Mouse (Mus musculus) intestine, embryonic 16.5 days (tissue): Measurements from ENCODE around the gene Dennd6a. TPM values are rescaled to one million over a fixed set of nuclear protein-coding genes. Genes with fewer than 3 reads are reported as not detected.
"Not testable (repeated sequence)": the region's sequence is repeated elsewhere in the genome, so short reads cannot be mapped to it uniquely, and the experiment has no call there.

Experiments
- ATAC-seq: fragments of 200-750 bp; cut with Nextera tagmentation; 2 replicates; pipeline ENCODE4 v1.8.0; 2017; ENCODE audit warnings: moderate TSS enrichment, moderate library complexity
- H3K27ac ChIP-seq: fragments of 300-500 bp; sonication (generic); 2 replicates; pipeline ENCODE4 v1.5.1; 2014; ENCODE audit warnings: mild to moderate bottlenecking, low read length
- H3K27me3 ChIP-seq: fragments of 300-500 bp; sonication (generic); replicated peaks from 2 replicates; pipeline ENCODE4 v1.6.1; 2014; ENCODE audit warnings: low read length, control low read depth, mixed read lengths; ENCODE audit not compliant: control insufficient read depth, insufficient read depth
- H3K36me3 ChIP-seq: fragments of 300-500 bp; sonication (generic); 2 replicates; pipeline ENCODE4 v1.6.1; 2014; ENCODE audit warnings: low read length, control low read depth; ENCODE audit not compliant: control insufficient read depth, insufficient read depth
- H3K4me1 ChIP-seq: fragments of 300-500 bp; sonication (generic); 2 replicates; pipeline ENCODE4 v1.6.1; 2014; ENCODE audit warnings: low read length, control low read depth, mixed read lengths; ENCODE audit not compliant: control insufficient read depth, insufficient read depth
- H3K4me2 ChIP-seq: fragments of 300-500 bp; sonication (generic); 2 replicates; pipeline ENCODE4 v1.6.1; 2014; ENCODE audit warnings: low read depth, low read length, control low read depth
- H3K4me3 ChIP-seq: fragments of 300-500 bp; sonication (generic); 2 replicates; pipeline ENCODE4 v1.5.1; 2014; ENCODE audit warnings: mild to moderate bottlenecking, low read length
- H3K9ac ChIP-seq: fragments of 300-500 bp; sonication (generic); 2 replicates; pipeline ENCODE4 v1.6.1; 2014; ENCODE audit warnings: low read depth, low read length
- H3K9me3 ChIP-seq: fragments of 300-500 bp; sonication (generic); 2 replicates; pipeline ENCODE4 v1.6.1; 2016; ENCODE audit warnings: low read length, control low read depth; ENCODE audit not compliant: control insufficient read depth
- WGBS: fragments of 180-500 bp; shearing (Covaris S2); extraction: QIAGEN DNeasy Blood & Tissue Kit; methylation state at CpG from one replicate; pipeline ENCODE4 v1.1.7; 2014; 5-methylcytosine and 5-hydroxymethylcytosine counted together
- polyA plus RNA-seq: library from polyadenylated mRNA; unstranded; fragments of >200 nt; fragmentation: Nextera tagmentation; extraction: Ambion mirVana; gene quantifications from 2 replicates; pipeline ENCODE4 v1.2.1, GENCODE M21; 2015

Dennd6a gene
- polyA plus RNA-seq: 21.6 and 22.9 TPM in 2 replicates

DNA sequence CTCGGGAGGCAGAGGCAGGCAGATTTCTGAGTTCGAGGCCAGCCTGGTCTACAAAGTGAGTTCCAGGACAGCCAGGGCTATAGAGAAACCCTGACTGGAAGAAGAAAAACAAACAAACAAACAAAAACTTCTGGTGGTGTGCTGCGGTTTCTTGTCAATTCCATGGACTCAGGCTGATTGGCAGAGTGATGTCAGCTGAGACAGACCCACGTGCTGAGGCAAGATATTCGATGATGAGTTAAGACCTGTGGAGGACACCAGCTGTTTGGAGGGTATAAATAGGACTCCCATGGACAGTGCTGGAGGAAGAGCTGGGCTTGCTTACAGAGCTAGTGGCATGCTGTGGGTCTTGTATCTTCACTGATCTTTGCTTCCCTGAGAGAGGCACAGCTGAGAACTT lies at the start of gene Dennd6a:
Gene Dennd6a (plus strand): TSS at position 301 of the 400 bp plus-strand sequence.
- WGBS: 82% methylated on average over 5 of the region's 5 CpGs
- ATAC-seq: not testable (repeated sequence)

DNA sequence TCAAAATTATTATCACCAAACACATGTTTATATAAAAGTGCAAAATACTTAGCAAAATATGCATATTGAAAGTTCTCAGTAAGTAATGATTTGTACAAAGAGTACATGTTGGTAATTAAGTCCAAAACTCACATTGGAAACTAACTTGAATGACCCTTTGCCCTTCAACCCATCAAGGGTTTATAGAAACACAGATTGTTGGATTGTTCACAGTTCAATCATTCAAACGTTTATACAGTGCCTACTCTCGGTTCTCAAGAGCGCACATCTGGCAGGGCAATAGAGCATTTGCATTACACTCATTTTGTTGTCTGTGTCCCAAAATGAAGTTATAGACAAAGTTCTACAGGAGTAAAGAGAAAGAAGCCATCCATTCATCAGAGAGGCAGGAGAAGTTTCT lies 47.7 kb upstream of the Dennd6a start:
- H3K9me3 ChIP-seq: no peaks in the 10 kb centered on the region
- H3K9ac ChIP-seq: no peak overlapping the region
- H3K27me3 ChIP-seq: no peaks in the 10 kb centered on the region
- no peak overlapping the region for H3K4me2 ChIP-seq
- WGBS: 39% methylated on average over 3 of the region's 3 CpGs
- ATAC-seq: no peak
- no peaks in the 10 kb centered on the region for H3K36me3 ChIP-seq
- no peak overlapping the region for H3K27ac ChIP-seq
- H3K4me1 ChIP-seq: peaks cover 19% of the 10 kb centered on the region
- H3K4me3 ChIP-seq: no peak overlapping the region

More for the DNA sequence above, at the start of gene Dennd6a:
- H3K9me3 ChIP-seq, H3K4me1 ChIP-seq, H3K27ac ChIP-seq, H3K9ac ChIP-seq, H3K4me3 ChIP-seq, H3K4me2 ChIP-seq, H3K36me3 ChIP-seq, H3K27me3 ChIP-seq: not testable (repeated sequence)

DNA sequence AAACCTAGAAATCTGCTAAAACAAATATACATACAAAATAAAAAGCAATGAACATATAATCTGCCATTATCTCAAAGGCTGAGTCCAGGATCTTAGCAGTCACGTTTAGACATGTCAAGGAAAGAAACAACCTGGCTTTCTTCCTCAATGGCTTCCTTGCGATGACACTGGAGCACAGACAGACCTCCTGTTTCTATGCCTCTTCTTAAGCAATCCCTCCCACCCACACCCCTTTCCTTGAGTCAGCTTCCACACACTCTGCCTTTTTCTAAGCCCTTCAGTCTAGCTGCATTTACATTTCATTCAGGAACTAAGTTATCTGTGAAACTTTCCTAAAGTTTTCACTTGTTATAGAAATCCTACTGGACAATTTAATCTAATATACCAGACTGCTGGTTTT lies 45.4 kb upstream of the Dennd6a start:
- no peak overlapping the region for H3K4me2 ChIP-seq
- H3K27me3 ChIP-seq: no peaks in the 10 kb centered on the region
- no peak overlapping the region for H3K9ac ChIP-seq
- H3K9me3 ChIP-seq: no peaks in the 10 kb centered on the region
- H3K4me3 ChIP-seq: no peak overlapping the region
- H3K36me3 ChIP-seq: no peaks in the 10 kb centered on the region
- H3K27ac ChIP-seq: no peak overlapping the region
- ATAC-seq: no peak
- WGBS: 53% methylated on average over 2 of the region's 2 CpGs
- H3K4me1 ChIP-seq: peaks cover 26% of the 10 kb centered on the region

DNA sequence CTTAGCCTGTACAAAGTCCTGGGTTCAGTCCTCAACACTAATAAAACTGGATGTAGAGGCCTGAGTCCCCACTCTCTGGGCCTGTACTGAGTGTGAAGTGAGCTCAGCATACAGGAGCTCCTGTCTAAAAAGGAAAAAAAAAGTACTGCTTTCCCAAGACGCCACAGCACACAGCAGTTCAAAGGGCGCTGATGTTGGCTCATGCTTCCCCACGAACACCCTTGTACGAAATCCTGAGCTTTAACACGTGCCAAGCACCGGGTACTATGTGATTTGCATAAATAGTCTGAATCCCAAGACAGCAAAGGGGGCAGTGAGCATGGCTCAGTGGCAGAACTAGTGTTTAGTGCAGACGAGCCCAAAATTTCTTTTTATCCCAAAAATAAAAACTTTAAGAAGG lies 43.3 kb upstream of the Dennd6a start:
- no peak overlapping the region for H3K9ac ChIP-seq
- no peaks in the 10 kb centered on the region for H3K36me3 ChIP-seq
- no peak for ATAC-seq
- WGBS: 50% methylated on average over 7 of the region's 7 CpGs
- no peaks in the 10 kb centered on the region for H3K9me3 ChIP-seq
- H3K27ac ChIP-seq: no peak overlapping the region
- no peak overlapping the region for H3K4me2 ChIP-seq
- H3K4me3 ChIP-seq: no peak overlapping the region
- H3K4me1 ChIP-seq: peaks cover 28% of the 10 kb centered on the region
- H3K27me3 ChIP-seq: no peaks in the 10 kb centered on the region

DNA sequence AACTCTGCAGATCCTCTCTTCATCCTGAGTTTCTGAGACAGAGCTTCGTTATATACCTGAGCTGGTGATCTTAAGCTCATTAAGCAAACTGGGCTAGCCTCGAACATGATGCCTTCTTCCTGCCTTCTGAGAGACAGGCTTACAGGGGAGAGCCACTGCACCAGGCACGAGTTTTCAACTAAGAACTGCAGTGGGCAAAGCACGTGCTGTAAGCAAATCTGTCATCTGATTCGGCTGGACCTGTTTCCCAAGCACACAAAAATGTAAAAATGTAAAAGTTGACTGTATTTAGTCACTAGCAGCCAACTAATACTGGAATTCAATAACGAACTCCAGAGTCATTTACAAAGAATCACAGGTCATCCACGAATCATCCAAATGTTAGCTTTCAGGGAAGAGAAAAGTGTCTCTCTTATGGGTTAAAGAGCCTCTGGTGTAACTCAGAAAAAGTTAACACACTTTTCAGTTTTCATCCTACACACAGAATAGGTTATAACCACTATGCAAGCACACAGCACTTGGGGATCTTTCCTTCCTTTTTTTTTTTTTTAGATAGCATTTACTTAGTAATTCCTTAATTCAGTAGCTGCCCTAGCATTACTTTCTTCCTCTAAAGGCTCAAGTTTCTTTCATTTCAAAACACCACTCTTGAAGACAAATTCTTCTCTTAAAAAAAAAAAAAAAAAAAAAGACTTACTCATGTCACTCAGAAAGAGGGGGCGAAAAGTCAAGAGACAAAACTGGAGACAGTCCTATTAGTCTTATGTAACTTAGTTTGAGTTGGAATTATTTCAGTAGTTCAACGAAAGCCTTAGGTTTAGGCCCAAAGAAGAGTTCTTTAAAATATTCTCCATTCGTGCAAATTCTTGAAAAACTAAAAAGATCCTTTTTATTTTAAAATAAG lies 42.0 kb upstream of the Dennd6a start:
- H3K27me3 ChIP-seq: no peaks in the 10 kb centered on the region
- ATAC-seq: no peak
- peaks cover 28% of the 10 kb centered on the region for H3K4me1 ChIP-seq
- 63% methylated on average over 10 of the region's 10 CpGs for WGBS
- H3K4me3 ChIP-seq: peak overlapping the region; percentile 14; the same call in 1 of the 2 replicates
- H3K9ac ChIP-seq: peak overlapping the region; percentile 20; the same call in 1 of the 2 replicates
- H3K9me3 ChIP-seq: no peaks in the 10 kb centered on the region
- no peaks in the 10 kb centered on the region for H3K36me3 ChIP-seq
- H3K27ac ChIP-seq: no peak overlapping the region
- H3K4me2 ChIP-seq: peak overlapping the region; percentile 23; the same call in 1 of the 2 replicates

DNA sequence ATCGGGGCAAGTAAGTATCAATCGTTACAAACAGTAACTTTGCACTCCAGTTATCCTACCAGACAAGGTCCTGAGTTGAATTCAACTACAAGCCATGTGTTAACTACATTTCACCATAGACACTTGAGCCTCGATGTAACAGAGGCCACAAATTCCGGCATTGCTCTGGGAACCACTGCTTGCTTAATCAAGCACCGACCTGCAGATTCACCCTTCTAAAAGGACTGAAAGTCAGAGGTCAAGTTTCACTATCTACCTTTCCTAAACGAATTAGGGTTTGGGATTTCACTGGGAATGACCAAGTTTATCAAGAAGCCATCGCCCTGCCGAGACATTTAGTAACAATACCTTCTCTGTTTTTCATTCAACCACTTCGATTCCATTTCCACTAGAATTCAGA lies 40.9 kb upstream of the Dennd6a start:
- Histone ChIP-seq H3K4me3 (peak overlapping the region; percentile 98), H3K4me2 (peak overlapping the region; percentile 87), H3K27ac (no peak overlapping the region), H3K9me3 (no peaks in the 10 kb centered on the region), H3K9ac (peak overlapping the region; percentile 97), H3K4me1 (peaks cover 28% of the 10 kb centered on the region), H3K36me3 (no peaks in the 10 kb centered on the region), H3K27me3 (no peaks in the 10 kb centered on the region)
- no peak for ATAC-seq
- WGBS: 36% methylated on average over 9 of the region's 9 CpGs

DNA sequence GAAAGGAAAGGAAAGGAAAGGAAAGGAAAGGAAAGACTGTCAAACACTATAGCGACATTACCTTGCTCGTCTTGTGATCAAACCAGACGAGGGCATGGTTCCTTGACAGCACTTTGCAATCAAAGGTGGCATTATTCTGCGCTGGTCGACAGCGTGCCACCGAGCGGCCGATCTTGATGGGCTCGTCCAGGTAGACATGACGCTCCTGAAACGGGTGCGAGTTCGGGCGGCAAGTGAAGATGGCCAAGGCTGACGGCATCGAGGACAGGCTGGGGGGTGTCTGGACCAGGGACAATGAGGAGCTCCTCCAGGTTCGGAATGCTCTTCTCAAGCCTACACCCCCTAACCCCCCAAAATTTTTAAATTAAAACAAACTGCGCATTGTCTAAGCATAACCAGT lies 40.4 kb upstream of the Dennd6a start:
- 16% methylated on average over 19 of the region's 19 CpGs for WGBS
- Histone ChIP-seq H3K9me3 (no peaks in the 10 kb centered on the region), H3K27ac (no peak overlapping the region), H3K36me3 (no peaks in the 10 kb centered on the region), H3K27me3 (no peaks in the 10 kb centered on the region), H3K4me3 (peak overlapping the region; percentile 98), H3K4me2 (peak overlapping the region; percentile 87), H3K4me1 (peaks cover 28% of the 10 kb centered on the region), H3K9ac (peak overlapping the region; percentile 97)
- no peak for ATAC-seq

DNA sequence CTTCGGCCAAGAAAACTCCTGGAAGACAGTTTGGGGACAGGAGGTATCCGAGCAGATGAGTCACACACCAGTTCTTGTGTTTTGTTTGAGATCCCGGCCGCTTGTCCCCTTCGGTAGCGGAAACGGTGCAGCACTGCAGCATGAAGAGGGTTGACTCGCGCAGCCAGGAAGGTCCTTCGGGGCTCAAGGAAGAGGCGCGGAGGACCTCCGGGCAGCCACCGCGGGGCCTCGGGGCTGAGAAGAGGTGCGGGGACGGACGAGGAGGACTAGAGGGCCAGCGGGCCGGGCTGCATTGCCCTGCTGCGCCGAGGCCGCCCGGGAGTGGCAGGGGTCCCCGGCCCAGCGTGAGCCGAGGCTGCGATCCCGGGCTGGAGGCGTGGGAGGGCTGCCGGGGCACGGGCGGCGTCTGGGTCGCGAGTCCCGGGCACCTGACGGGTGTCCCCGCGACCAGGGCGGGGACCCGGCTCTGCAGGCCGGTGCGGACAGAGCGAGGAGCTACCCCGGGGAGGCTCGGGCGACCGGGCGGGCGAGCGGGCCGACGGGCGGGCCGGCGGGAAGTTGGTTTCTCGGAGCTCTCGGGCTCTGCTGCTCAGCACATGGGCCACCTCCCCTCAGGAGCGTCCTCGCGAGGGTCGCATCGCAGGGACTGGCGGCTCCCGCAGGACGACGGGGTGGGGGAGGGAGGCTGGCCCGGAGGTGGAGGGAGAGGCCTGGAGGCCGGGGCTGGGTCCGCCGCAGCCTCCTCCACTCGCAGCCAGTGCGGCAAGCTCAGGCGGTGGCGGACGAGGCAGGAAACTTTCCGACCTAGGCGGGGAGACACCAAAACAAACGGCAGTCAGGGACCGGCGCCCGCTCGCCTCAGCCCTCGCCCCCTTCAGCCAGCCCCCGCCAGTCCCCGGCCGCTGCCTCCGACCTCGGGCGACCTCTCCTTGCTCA lies 39.6 kb upstream of the Dennd6a start:
- H3K27ac ChIP-seq: peak overlapping the region; percentile 76
- peak; percentile 84 for ATAC-seq
- H3K4me1 ChIP-seq: peaks cover 26% of the 10 kb centered on the region
- peak overlapping the region; percentile 98 for H3K4me3 ChIP-seq
- peak overlapping the region; percentile 97 for H3K9ac ChIP-seq
- no peaks in the 10 kb centered on the region for H3K36me3 ChIP-seq
- H3K9me3 ChIP-seq: no peaks in the 10 kb centered on the region
- no peaks in the 10 kb centered on the region for H3K27me3 ChIP-seq
- WGBS: under 1% methylated on average over 83 of the region's 92 CpGs
- H3K4me2 ChIP-seq: peak overlapping the region; percentile 87
